Mouse (Mus musculus) lung, embryonic 14.5 days (tissue): ENCODE data around the gene Fpgt. TPM values are rescaled to one million over a fixed set of nuclear protein-coding genes. Genes with fewer than 3 reads are reported as not detected.

ENCODE experiments used
- ATAC-seq: fragments of 200-750 bp; cut with Nextera tagmentation; 2 replicates; pipeline ENCODE4 v1.8.0; 2017; ENCODE audit warnings: mild to moderate bottlenecking, moderate TSS enrichment, moderate library complexity; ENCODE audit not compliant: insufficient read depth
- DNase-seq: peaks from one replicate; pipeline ENCODE4 v3.0.0-alpha.2; 2015
- H3K27ac ChIP-seq: fragments of 300-500 bp; sonication (generic); 2 replicates; pipeline ENCODE4 v1.5.1; 2014; ENCODE audit warnings: low read depth, mild to moderate bottlenecking, moderate library complexity
- H3K27me3 ChIP-seq: fragments of 300-500 bp; sonication (generic); 2 replicates; pipeline ENCODE4 v1.6.1; 2014; ENCODE audit warnings: low read length, control low read depth; ENCODE audit not compliant: insufficient read depth
- H3K36me3 ChIP-seq: fragments of 300-500 bp; sonication (generic); 2 replicates; pipeline ENCODE4 v1.6.1; 2014; ENCODE audit warnings: control low read depth; ENCODE audit not compliant: insufficient read depth
- H3K4me1 ChIP-seq: fragments of 300-500 bp; sonication (generic); 2 replicates; pipeline ENCODE4 v1.6.1; 2014; ENCODE audit warnings: antibody characterized with exemption, control low read depth; ENCODE audit not compliant: insufficient read depth
- H3K4me2 ChIP-seq: fragments of 300-500 bp; sonication (generic); 2 replicates; pipeline ENCODE4 v1.6.1; 2014; ENCODE audit warnings: mild to moderate bottlenecking
- H3K4me3 ChIP-seq: fragments of 300-500 bp; sonication (generic); 2 replicates; pipeline ENCODE4 v1.5.1; 2014; ENCODE audit warnings: low read depth, low read length
- H3K9ac ChIP-seq: fragments of 300-500 bp; sonication (generic); 2 replicates; pipeline ENCODE4 v1.6.1; 2014
- H3K9me3 ChIP-seq: fragments of 300-500 bp; sonication (generic); 2 replicates; pipeline ENCODE4 v1.6.1; 2016; ENCODE audit warnings: low read depth, low read length, control low read depth
- CTCF ChIP-seq: IDR thresholded peaks from 2 replicates; pipeline ENCODE4 v1.5.1; 2016; ENCODE audit warnings: antibody characterized with exemption, low read depth
- WGBS: fragments of 180-500 bp; shearing (Covaris S2); extraction: QIAGEN DNeasy Blood & Tissue Kit; methylation state at CpG from one replicate; pipeline ENCODE4 v1.1.7; 2014; 5-methylcytosine and 5-hydroxymethylcytosine counted together
- polyA plus RNA-seq: library from polyadenylated mRNA; unstranded; fragments of >200 nt; fragmentation: Nextera tagmentation; extraction: Ambion mirVana; gene quantifications from 2 replicates; pipeline ENCODE4 v1.2.1, GENCODE M21; 2014

The Fpgt gene
- polyA plus RNA-seq = 12.7 and 15.9 TPM in 2 replicates

DNA sequence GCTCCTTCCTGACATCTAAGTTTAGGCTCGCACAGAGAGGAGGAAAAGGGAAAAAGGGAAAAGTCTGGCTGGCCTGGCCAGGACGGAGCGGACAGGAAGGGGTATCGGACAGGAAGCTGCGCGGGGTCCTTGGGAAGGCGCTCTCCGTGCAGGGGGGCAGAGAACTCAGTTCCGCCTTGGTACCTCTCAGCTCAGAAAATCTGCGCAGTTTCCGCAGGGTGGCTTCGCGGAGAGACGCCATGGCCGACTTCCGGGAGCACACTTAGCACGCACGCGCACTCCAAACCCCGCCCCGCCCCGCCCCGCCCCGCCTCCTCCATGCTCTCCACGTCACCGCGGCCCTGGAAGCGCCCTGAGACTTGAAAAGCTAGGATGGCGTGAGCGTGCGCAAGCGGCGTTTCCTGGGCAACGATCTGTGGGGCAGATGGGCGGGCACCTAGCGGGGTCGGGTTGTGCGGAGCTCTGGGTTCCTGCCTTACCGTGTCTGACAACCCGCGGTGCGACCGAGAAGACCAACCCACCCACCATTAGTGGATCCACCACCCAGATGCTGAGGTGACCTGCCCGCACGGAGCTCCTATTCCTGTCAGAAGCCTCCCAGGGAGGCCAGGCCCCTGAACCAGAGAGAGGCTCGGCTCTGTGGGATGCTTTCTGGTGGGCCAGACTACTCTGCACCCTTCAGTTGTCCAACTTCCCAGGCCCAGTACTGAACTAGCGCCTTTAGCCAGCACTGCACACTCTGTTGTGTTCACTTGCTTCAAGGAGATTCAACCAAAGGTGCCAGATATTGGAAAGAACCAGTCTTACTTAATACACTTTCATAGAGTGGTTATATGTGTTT is at the start of gene Fpgt, which contains the start of gene Lrriq3:
Gene Fpgt (minus strand): TSS at position 288 of the 841 bp plus-strand sequence.
Gene Lrriq3 (plus strand): TSS at position 319 of the 841 bp plus-strand sequence.
- TF ChIP-seq CTCF = 0 out of 2 replicates have a peak, but pooled peaks have one; percentile 7
- H3K36me3 ChIP-seq = no peaks in the 10 kb centered on the region
- peak within 1 kb of the TSS; percentile 83 for H3K27ac ChIP-seq
- peak within 1 kb of the TSS; percentile 74 for H3K4me2 ChIP-seq
- H3K27me3 ChIP-seq = no peaks in the 10 kb centered on the region
- ATAC-seq (peak; percentile 99), DNase-seq (peak; percentile 96)
- WGBS = under 1% methylated on average over 47 of the region's 47 CpGs
- no peaks in the 10 kb centered on the region for H3K9me3 ChIP-seq
- H3K4me1 ChIP-seq = no peaks in the 10 kb centered on the region; the same call in 1 of the 2 replicates
- H3K9ac ChIP-seq = peak within 1 kb of the TSS; percentile 71
- peak within 1 kb of the TSS; percentile 65 for H3K4me3 ChIP-seq

DNA sequence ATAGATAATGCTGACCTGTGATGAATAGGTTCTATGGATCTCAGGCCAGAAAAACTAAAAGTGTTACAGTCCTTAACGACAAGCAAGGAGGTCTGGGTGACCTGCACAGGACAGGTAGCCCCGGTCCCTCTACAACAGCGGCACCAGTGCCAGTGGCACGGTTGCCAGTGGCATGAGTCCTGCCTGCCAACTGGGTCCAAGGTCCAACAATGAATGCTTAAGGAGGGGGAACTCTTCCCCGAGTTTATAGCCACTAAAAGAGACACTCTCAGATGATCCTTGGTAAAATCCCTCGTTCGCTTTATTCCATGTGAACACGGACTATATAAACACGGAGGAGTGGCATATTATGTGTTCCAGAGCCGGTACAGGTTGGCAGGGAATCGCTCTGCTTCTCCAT is 47.8 kb upstream of the Fpgt start:
- Histone ChIP-seq H3K36me3 (no peaks in the 10 kb centered on the region), H3K4me3 (no peak overlapping the region), H3K4me1 (no peaks in the 10 kb centered on the region), H3K9ac (no peak overlapping the region), H3K27me3 (no peaks in the 10 kb centered on the region), H3K27ac (no peak overlapping the region), H3K4me2 (no peak overlapping the region), H3K9me3 (no peaks in the 10 kb centered on the region)
- DNase-seq (no peak), ATAC-seq (no peak)
- 83% methylated on average over 11 of the region's 11 CpGs for WGBS
- no peak for TF ChIP-seq CTCF

DNA sequence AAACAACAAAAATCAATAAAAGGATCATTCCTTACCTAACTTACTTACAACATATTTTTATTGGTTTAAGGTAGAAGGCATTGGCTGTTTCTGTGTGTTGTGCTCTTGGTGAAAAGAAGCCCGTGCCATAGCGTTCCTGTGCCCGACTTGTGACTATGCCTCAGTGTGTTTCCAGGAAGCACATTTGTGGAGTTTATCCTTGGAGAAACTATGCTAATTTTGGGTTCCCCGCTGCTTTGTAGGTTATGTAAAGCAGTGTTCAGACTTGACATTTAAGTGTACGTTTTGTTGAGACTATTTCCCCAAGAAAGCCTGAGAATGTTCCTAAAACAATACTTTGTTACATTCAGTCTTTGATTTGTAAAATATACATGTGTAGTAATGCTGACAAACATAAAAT is 44.5 kb upstream of the Fpgt start:
- no peak overlapping the region for H3K4me3 ChIP-seq
- 87% methylated on average over 5 of the region's 5 CpGs for WGBS
- H3K4me2 ChIP-seq = no peak overlapping the region
- H3K4me1 ChIP-seq = no peaks in the 10 kb centered on the region
- no peak for ATAC-seq
- no peak for TF ChIP-seq CTCF
- H3K9ac ChIP-seq = no peak overlapping the region
- DNase-seq = no peak
- H3K36me3 ChIP-seq = no peaks in the 10 kb centered on the region
- no peak overlapping the region for H3K27ac ChIP-seq
- H3K9me3 ChIP-seq = no peaks in the 10 kb centered on the region
- H3K27me3 ChIP-seq = no peaks in the 10 kb centered on the region

DNA sequence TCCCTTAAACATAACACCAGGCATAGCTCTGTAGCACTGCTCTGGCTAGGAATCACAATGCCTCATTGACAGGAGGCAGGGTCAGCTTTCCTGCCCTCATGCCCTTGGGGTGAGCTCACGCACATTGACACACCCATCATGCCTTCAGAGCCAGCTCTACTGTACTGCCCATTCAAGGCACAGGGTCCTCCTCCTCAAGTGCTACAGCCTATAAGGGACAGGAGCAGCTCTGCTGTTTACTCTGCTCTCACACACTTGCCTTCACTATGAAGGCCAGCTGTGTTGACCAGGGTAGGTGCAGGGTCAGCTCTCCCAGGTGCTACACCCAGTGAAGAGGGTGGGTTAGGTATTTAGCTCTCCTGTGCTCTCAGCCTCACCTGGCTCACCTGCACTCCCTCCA is 12.8 kb upstream of the Fpgt start:
- no peak for DNase-seq

DNA sequence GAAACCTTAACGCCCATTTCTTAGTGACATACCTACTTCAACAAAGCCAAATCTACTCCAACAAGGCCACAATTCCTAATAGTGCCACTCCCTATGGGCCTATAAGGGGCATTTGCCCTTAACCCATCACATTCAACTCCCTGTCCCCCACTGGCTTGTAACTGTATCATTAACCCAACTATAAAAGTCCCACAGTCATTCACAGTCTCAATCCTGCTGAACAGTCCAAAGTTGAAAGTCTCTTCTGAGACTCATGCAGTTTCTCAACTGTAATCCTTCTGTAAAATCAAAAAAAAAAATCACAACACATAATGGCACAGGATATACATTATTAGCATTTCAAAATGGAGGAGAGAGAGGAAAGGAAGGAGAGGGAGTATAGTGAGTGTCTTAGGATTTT is 6.1 kb upstream of the Fpgt start:
- Histone ChIP-seq H3K27me3 (no peaks in the 10 kb centered on the region), H3K9me3 (no peaks in the 10 kb centered on the region), H3K27ac (no peak overlapping the region), H3K4me3 (no peak overlapping the region), H3K4me2 (no peak overlapping the region), H3K9ac (no peak overlapping the region), H3K4me1 (no peaks in the 10 kb centered on the region), H3K36me3 (no peaks in the 10 kb centered on the region)
- DNase-seq = no peak
- TF ChIP-seq CTCF = no peak
- 94% methylated on average over 1 of the region's 1 CpGs for WGBS
- no peak for ATAC-seq

More for the DNA sequence above, 12.8 kb upstream of the Fpgt start:
- Histone ChIP-seq H3K36me3 (no peaks in the 10 kb centered on the region), H3K27me3 (no peaks in the 10 kb centered on the region), H3K9me3 (no peaks in the 10 kb centered on the region), H3K4me2 (no peak overlapping the region), H3K27ac (no peak overlapping the region), H3K9ac (no peak overlapping the region), H3K4me1 (no peaks in the 10 kb centered on the region), H3K4me3 (no peak overlapping the region)
- WGBS = 41% methylated on average over 1 of the region's 1 CpGs
- TF ChIP-seq CTCF = no peak
- peak; percentile 89 for ATAC-seq

DNA sequence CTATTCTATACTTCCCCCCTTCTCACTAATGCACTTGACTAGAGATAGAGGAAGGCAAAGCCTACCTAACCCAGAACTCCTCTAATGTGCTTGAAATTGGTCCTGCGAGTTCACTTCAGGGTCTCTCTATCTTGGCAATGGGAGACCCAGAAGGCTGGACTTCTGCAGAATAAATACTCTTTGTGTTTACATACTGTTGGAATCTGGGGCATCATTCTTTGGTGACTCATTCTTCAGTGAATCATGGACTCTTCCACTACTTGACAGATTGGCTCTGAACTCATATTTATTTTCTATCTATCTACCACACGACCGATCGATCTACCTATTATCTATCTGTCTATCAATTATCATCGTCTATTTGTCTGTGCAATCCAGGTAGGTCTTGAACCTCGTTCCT is 1.1 kb downstream of the Fpgt start:
- Histone ChIP-seq H3K9ac (no peak overlapping the region), H3K27me3 (no peaks in the 10 kb centered on the region), H3K9me3 (no peaks in the 10 kb centered on the region), H3K4me3 (peak overlapping the region; percentile 65), H3K27ac (no peak overlapping the region), H3K4me1 (no peaks in the 10 kb centered on the region; the same call in 1 of the 2 replicates), H3K4me2 (peak overlapping the region; percentile 74), H3K36me3 (peaks cover 9% of the 10 kb centered on the region; the same call in 1 of the 2 replicates)
- TF ChIP-seq CTCF = no peak
- DNase-seq = no peak
- 84% methylated on average over 6 of the region's 6 CpGs for WGBS
- ATAC-seq = no peak

DNA sequence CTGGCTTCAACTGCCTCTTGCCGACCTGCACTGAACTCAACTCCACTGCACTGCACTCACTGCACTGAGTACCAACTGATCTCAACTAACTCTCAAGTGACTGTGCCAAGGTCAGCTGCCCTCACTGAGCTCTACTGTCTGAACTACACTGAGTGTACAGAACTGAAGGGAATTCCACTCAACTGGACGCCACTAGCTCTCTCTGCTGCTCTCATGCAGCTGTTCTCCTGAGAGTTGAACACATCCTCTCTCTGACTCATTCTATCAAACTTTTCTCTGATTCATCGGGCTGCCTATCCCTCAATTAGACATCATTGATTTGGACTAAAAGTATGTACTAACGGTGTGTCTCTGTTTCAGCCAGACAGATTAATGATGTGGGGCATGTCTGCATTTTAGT is 15.3 kb downstream of the Fpgt start:
- no peak for TF ChIP-seq CTCF
- Histone ChIP-seq H3K36me3 (no peaks in the 10 kb centered on the region), H3K4me2 (no peak overlapping the region), H3K27me3 (no peaks in the 10 kb centered on the region), H3K4me1 (no peaks in the 10 kb centered on the region), H3K27ac (no peak overlapping the region), H3K9ac (no peak overlapping the region), H3K4me3 (no peak overlapping the region), H3K9me3 (no peaks in the 10 kb centered on the region)
- WGBS = 72% methylated on average over 4 of the region's 4 CpGs
- ATAC-seq (no peak), DNase-seq (no peak)
